Mouse (Mus musculus): ENCODE results near the gene Hist3h2a.

GRCm38 (mm10) chr11:58959186-58959825 is 4.8 kb downstream of the Hist3h2a start:
- TF ChIP-seq POLR2A (IDR thresholded peaks at IDR 0.05; ENCODE audit: insufficient read depth, low read depth, low read length) (no peak), CTCF (IDR thresholded peaks at IDR 0.05; ENCODE audit: insufficient read depth, low read depth, low read length) (no peak)

All from olfactory bulb, adult 2 months (tissue).